Mouse (Mus musculus): Measurements from ENCODE around the gene Gm20388. TPM values are rescaled to one million over a fixed set of nuclear protein-coding genes. Genes with fewer than 3 reads are reported as not detected.
A peak's percentile ranks its signal among the peaks of the same experiment; 100 is the strongest.

The Gm20388 gene
- polyA plus RNA-seq, 1 experiment from 2014 or later: not detected

DNA sequence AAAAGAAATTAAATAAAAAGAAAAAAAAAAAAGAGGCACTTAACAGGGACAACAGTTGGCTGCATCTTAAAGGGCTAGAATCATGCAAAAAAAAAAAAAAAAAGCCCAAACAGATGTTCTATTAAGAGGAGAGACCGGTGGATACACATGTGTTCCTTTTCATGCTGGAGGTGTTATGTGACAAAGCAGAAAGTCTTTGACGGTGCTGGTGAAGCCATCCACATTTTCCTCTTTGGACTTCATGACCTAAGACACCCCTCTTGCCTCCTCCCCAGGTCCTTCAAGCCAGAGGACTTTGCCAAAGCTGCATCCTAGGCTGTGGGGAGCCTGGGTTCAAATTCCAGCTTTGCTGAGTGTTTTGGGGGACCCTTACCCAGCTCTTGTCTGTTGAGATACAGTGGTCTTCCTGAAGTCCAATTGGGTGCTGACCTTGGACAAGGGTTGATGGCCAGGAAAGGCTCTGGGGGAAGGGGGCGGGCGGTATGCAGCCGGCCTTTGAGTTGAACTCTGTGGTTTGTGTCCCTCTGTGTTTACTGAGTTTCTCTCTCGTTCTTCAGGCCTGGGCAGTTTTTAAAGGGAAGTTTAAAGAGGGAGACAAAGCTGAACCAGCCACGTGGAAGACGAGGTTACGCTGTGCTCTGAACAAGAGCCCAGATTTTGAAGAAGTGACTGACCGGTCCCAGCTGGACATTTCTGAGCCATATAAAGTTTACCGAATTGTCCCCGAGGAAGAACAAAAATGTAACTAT, 832.7 kb downstream of the Gm20388 start:
- Histone ChIP-seq H3K9me3 (replicated peaks) (no peaks in the 10 kb centered on the region), H3K9ac (no peak overlapping the region), H3K4me2 (no peak overlapping the region), H3K4me3 (no peak overlapping the region), H3K36me3 (no peaks in the 10 kb centered on the region), H3K27ac (0 out of 2 replicates have a peak overlapping the region, but pooled peaks have one; percentile 51), H3K4me1 (replicated peaks) (peaks cover 9% of the 10 kb centered on the region), H3K27me3 (peaks cover 11% of the 10 kb centered on the region; the same call in 1 of the 2 replicates)
- 68% methylated on average over 12 of the region's 12 CpGs for WGBS
- no peak for ATAC-seq (replicated peaks; ENCODE audit: insufficient number of reproducible peaks, insufficient read depth, low FRiP score, low read depth)

DNA sequence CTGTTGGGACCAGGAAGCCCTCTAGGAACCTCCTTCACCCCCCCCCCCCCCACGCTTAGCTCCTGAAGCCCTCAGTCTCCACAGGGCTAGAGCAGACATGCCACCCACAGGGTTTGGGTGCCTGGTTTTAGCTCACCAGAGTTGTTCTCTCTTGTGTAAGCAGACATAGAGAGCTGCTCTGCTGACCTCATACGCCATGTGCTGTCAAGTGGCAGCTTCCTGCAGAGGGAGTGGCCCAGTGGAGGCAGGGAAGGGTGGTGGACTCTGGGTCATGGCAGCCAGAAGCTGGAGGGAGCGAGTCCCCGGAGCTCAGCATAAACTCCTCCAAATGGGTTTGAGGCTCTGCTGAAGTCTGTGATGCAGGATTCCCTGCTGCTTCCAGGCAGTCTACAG, 833.3 kb downstream of the Gm20388 start:
- peaks cover 9% of the 10 kb centered on the region for H3K4me1 ChIP-seq (replicated peaks)
- H3K36me3 ChIP-seq: no peaks in the 10 kb centered on the region
- H3K9ac ChIP-seq: no peak overlapping the region
- peak; percentile 40; the same call in 1 of the 2 replicates for ATAC-seq (replicated peaks; ENCODE audit: insufficient number of reproducible peaks, insufficient read depth, low FRiP score, low read depth)
- no peak overlapping the region for H3K4me3 ChIP-seq
- no peaks in the 10 kb centered on the region for H3K9me3 ChIP-seq (replicated peaks)
- 0 out of 2 replicates have a peak overlapping the region, but pooled peaks have one; percentile 26 for H3K27ac ChIP-seq
- no peak overlapping the region for H3K4me2 ChIP-seq
- 0 out of 2 replicates have a peak, but pooled peaks cover 5% of the 10 kb centered on the region for H3K27me3 ChIP-seq
- 68% methylated on average over 4 of the region's 4 CpGs for WGBS

DNA sequence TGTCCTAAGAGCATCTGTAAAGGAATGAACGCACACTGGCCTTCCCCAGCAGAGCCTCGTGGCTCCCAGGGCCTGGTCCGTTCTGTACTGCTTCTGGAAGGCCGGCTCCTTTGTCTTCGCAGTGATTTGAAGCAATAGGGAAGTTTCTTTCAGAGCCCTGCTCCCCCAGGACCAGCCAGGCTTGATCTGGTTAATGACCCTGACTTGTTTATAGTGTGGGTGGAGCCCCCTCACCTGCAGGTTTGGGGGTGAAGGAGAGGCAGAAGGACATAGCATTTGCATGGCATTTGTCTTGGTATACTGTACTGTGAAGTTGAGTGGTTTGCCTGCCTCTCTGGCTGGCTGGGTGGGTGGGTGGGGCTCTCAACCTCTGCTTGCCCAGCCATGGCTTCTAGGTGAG, 833.8 kb downstream of the Gm20388 start:
- no peak for ATAC-seq (replicated peaks; ENCODE audit: insufficient number of reproducible peaks, insufficient read depth, low FRiP score, low read depth)
- H3K9me3 ChIP-seq (replicated peaks): no peaks in the 10 kb centered on the region

DNA sequence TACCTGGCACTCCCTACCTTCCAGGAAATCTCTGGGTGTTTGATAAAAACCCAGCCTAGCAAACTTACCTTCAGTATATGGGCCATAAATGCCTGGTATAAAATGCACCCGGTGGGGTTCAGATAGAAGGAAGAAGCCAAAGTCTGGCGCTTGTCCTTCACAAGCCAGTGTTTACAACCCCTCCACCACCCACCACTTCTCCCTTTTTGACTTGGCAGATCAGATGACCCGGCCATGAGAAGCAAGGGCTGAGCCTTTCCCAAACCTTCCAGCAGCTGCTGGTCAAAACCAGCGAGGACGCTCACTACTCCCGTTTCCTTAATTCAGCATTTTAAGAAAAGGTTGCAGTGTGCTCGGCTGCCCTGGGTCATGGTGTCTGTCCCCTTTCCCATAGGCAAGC, 834.6 kb downstream of the Gm20388 start:
- Histone ChIP-seq H3K9me3 (replicated peaks) (no peaks in the 10 kb centered on the region), H3K4me2 (no peak overlapping the region), H3K27ac (no peak overlapping the region), H3K27me3 (0 out of 2 replicates have a peak, but pooled peaks cover 4% of the 10 kb centered on the region), H3K4me1 (replicated peaks) (peaks cover 9% of the 10 kb centered on the region), H3K4me3 (no peak overlapping the region), H3K36me3 (no peaks in the 10 kb centered on the region), H3K9ac (no peak overlapping the region)
- 74% methylated on average over 7 of the region's 7 CpGs for WGBS
- ATAC-seq (replicated peaks; ENCODE audit: insufficient number of reproducible peaks, insufficient read depth, low FRiP score, low read depth): no peak

More for the DNA sequence above, 833.8 kb downstream of the Gm20388 start:
- H3K9ac ChIP-seq: no peak overlapping the region
- H3K36me3 ChIP-seq: no peaks in the 10 kb centered on the region
- H3K27ac ChIP-seq: no peak overlapping the region
- peaks cover 9% of the 10 kb centered on the region for H3K4me1 ChIP-seq (replicated peaks)
- no peak overlapping the region for H3K4me2 ChIP-seq
- H3K4me3 ChIP-seq: no peak overlapping the region
- WGBS: 82% methylated on average over 5 of the region's 5 CpGs
- 0 out of 2 replicates have a peak, but pooled peaks cover 4% of the 10 kb centered on the region for H3K27me3 ChIP-seq

DNA sequence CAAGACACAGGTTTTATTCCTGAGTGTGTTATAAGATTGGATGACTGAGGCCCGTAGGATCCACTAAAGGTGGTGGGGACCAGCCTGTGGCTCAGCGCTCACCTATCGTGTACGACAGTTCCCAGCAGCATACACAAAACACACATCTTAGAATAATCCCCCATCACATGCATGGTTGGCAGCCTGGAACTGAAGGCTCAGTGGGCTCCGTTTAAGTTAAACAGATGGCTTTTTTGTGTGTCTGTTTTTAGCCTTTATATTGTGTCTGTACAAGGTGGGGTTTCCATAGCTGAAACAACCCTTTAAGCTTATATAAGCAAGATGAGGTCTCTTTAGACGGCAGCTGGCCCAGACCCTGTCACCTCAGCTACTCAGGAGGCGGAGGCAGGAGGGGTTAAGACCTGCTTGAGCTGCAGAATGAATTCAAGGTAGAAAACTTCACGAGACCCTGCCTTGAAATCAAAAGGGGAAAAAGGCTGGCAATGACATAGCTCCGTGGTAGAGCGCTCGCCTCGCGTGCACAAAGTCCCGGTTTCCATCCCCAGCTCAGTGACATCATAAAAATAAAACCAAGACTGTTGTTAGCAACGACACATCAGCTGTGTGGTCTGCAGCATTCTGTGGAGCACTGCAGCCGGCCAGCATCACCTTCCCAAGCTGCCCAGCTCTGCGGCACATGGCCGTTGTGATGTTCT, 835.5 kb downstream of the Gm20388 start:
- no peaks in the 10 kb centered on the region for H3K9me3 ChIP-seq (replicated peaks)
- H3K9ac ChIP-seq: no peak overlapping the region
- no peak for ATAC-seq (replicated peaks; ENCODE audit: insufficient number of reproducible peaks, insufficient read depth, low FRiP score, low read depth)
- no peaks in the 10 kb centered on the region for H3K36me3 ChIP-seq
- H3K4me1 ChIP-seq (replicated peaks): peaks cover 14% of the 10 kb centered on the region
- H3K27me3 ChIP-seq: no peaks in the 10 kb centered on the region
- H3K27ac ChIP-seq: no peak overlapping the region
- H3K4me3 ChIP-seq: no peak overlapping the region
- 80% methylated on average over 18 of the region's 18 CpGs for WGBS
- no peak overlapping the region for H3K4me2 ChIP-seq

DNA sequence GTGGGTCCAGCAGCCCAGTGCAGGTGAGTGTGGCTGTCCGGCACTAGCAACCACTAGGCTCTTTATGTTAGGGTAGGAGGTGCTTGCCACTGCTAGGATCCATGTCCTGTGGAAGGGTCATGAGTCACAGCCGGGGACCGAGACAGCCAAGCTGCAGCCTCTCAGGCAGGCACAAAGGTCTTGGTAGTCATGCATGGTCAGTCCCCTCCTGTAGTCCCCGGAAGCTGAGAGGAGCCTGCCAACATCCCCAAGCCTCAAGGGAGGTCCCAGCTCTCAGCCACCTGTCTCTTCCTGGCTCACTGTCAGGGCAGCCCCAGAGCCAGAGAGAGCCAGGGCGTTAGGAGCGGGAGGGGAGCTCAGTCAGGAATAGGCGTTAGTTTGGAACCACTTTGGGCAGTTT, 836.6 kb downstream of the Gm20388 start:
- WGBS: 82% methylated on average over 7 of the region's 7 CpGs
- Histone ChIP-seq H3K4me1 (replicated peaks) (peaks cover 25% of the 10 kb centered on the region), H3K36me3 (no peaks in the 10 kb centered on the region), H3K4me3 (no peak overlapping the region), H3K9ac (no peak overlapping the region), H3K27ac (no peak overlapping the region), H3K27me3 (no peaks in the 10 kb centered on the region), H3K4me2 (no peak overlapping the region), H3K9me3 (replicated peaks) (no peaks in the 10 kb centered on the region)
- no peak for ATAC-seq (replicated peaks; ENCODE audit: insufficient number of reproducible peaks, insufficient read depth, low FRiP score, low read depth)

DNA sequence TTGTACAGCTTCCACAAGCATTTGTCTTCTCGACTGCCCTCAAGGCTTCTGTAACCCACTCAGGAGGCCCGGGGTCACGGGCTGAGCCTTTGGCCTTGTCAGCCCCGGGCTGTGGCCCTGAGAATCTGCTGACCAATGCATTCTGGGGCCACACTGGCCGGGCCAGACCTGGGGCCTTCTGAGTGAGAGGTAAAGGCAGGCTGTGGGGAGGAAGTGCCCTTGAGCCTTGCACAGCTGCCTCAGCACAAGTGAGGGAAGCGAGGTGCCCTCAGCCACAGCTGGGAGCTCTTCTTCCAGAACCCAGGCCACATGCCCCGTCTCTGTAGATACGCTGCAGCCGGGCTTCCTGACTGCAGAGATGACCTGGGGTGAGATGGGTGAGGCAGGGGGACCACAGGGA, 840.0 kb downstream of the Gm20388 start:
- no peaks in the 10 kb centered on the region for H3K36me3 ChIP-seq
- 82% methylated on average over 9 of the region's 9 CpGs for WGBS
- no peaks in the 10 kb centered on the region for H3K9me3 ChIP-seq (replicated peaks)
- H3K4me2 ChIP-seq: no peak overlapping the region
- 0 out of 2 replicates have a peak, but pooled peaks cover 5% of the 10 kb centered on the region for H3K27me3 ChIP-seq
- no peak for ATAC-seq (replicated peaks; ENCODE audit: insufficient number of reproducible peaks, insufficient read depth, low FRiP score, low read depth)
- H3K4me1 ChIP-seq (replicated peaks): peaks cover 19% of the 10 kb centered on the region
- H3K27ac ChIP-seq: no peak overlapping the region
- no peak overlapping the region for H3K4me3 ChIP-seq
- H3K9ac ChIP-seq: no peak overlapping the region

DNA sequence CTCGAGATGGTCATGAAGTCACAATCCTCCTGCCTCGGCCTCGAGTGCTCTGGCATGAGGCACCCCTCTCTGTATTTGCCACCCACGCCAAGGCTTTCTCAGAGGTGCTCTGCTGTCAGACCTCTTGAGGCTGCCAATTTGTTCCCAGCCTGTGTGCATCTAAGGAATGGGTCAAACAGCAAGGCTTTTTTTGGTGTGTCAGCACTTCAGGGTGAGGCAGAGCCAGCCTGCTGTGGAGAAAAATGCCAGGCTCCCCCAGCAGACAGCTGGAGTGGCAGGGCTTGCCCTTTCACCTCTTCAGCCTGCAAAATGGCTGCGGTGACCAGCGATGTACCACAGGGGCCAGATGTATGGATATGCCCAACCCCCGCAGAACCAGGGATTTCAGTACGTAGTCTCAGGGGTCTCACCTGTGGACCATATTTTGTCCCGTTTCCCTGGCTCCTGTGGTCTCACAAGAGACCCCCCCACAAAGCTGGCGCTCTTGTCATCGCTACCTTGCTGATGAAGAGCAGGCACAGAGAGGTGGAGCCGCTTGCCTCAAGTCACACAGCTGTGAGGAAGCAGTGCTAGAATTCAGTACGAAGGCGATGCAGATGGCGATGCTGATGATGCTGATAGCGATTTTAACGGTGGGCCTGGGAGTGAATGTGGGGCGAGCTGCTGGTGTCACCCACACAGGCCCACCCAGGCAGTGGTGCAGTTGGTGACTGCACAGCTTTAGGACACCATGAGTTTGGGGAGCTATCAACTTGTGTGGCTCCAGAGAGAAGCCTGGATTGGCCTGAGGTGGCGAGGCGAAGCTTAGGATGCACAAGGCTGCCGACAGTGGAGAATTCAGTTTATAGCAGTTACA, 840.8 kb downstream of the Gm20388 start:
- Histone ChIP-seq H3K36me3 (no peaks in the 10 kb centered on the region), H3K9me3 (replicated peaks) (no peaks in the 10 kb centered on the region), H3K27ac (peak overlapping the region; percentile 73), H3K4me3 (peak overlapping the region; percentile 11; the same call in 1 of the 2 replicates), H3K9ac (peak overlapping the region; percentile 48), H3K4me2 (peak overlapping the region; percentile 49), H3K4me1 (replicated peaks) (peaks cover 24% of the 10 kb centered on the region), H3K27me3 (0 out of 2 replicates have a peak, but pooled peaks cover 5% of the 10 kb centered on the region)
- ATAC-seq (replicated peaks; ENCODE audit: insufficient number of reproducible peaks, insufficient read depth, low FRiP score, low read depth): 0 out of 2 replicates have a peak, but pooled peaks have one; percentile 21
- WGBS: 44% methylated on average over 21 of the region's 21 CpGs

DNA sequence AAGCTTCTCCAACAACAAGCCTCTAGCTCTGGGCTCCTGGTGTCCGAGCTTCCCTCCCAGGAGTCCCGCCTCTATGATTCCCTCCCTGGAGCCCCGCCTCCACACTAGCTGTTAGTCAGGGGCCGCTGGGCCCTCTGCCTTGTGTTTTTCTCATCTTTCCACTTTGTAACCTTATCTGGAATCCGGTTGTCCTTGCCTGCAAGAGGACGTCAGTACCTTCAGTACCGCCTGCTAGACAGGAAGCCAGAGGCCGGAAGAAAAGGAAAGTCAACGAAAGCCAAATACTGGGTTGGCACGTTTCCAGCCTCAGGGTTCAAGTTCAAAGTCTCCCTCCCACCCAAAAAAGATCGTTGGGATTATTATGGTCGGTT, 841.4 kb downstream of the Gm20388 start:
- H3K4me2 ChIP-seq: peak overlapping the region; percentile 49
- H3K27ac ChIP-seq: peak overlapping the region; percentile 73
- H3K9me3 ChIP-seq (replicated peaks): no peaks in the 10 kb centered on the region
- peaks cover 24% of the 10 kb centered on the region for H3K4me1 ChIP-seq (replicated peaks)
- H3K4me3 ChIP-seq: peak overlapping the region; percentile 11
- H3K36me3 ChIP-seq: no peaks in the 10 kb centered on the region
- H3K27me3 ChIP-seq: 0 out of 2 replicates have a peak, but pooled peaks cover 5% of the 10 kb centered on the region
- ATAC-seq (replicated peaks; ENCODE audit: insufficient number of reproducible peaks, insufficient read depth, low FRiP score, low read depth): peak; percentile 72
- peak overlapping the region; percentile 48 for H3K9ac ChIP-seq
- 4% methylated on average over 12 of the region's 12 CpGs for WGBS

DNA sequence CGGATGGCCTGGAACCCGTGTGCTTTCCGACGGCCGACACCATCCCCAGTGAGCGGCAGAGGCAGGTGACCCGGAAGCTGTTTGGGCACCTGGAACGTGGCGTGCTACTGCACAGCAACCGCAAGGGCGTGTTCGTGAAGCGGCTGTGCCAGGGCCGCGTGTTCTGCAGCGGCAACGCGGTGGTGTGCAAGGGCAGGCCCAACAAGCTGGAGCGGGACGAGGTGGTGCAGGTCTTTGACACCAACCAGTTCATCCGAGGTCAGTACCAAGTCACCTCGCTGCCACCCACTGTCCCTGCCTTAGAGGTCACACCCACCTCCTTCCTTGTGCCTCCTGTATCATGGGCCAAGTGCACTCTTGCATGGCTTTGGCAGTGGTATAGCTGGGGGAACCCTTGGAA, 842.8 kb downstream of the Gm20388 start:
- Histone ChIP-seq H3K4me2 (no peak overlapping the region), H3K9me3 (replicated peaks) (no peaks in the 10 kb centered on the region), H3K27ac (no peak overlapping the region), H3K4me1 (replicated peaks) (peaks cover 24% of the 10 kb centered on the region), H3K36me3 (no peaks in the 10 kb centered on the region), H3K9ac (no peak overlapping the region), H3K27me3 (0 out of 2 replicates have a peak, but pooled peaks cover 5% of the 10 kb centered on the region), H3K4me3 (no peak overlapping the region)
- 95% methylated on average over 22 of the region's 22 CpGs for WGBS
- ATAC-seq (replicated peaks; ENCODE audit: insufficient number of reproducible peaks, insufficient read depth, low FRiP score, low read depth): no peak
